Mouse (Mus musculus) heart, postnatal 4 days (tissue): ENCODE results near the gene Camk1g. TPM values are rescaled to one million over a fixed set of nuclear protein-coding genes. Genes with fewer than 3 reads are reported as not detected.
A peak's percentile ranks its signal among the peaks of the same experiment; 100 is the strongest.

Source experiments
- DNase-seq: peaks from one replicate; pipeline ENCODE4 v3.0.0; 2021
- total RNA-seq, 2 experiments: library from RNA; stranded (reverse); gene quantifications; 2 replicates each; pipeline ENCODE4 v1.2.3; 2021

Camk1g gene
- total RNA-seq, result 1 to 10 TPM; 3.9 to 4.1 TPM

- peak; percentile 43 for DNase-seq
Measured at GRCm38 (mm10) chr1:193370096-193370495, at the start of gene Camk1g. Gene Camk1g, minus strand, starts transcription at chr1:193370298.

GRCm38 (mm10) chr1:193419168-193419567, 49.1 kb upstream of the Camk1g start:
- DNase-seq, result no peak

DNA sequence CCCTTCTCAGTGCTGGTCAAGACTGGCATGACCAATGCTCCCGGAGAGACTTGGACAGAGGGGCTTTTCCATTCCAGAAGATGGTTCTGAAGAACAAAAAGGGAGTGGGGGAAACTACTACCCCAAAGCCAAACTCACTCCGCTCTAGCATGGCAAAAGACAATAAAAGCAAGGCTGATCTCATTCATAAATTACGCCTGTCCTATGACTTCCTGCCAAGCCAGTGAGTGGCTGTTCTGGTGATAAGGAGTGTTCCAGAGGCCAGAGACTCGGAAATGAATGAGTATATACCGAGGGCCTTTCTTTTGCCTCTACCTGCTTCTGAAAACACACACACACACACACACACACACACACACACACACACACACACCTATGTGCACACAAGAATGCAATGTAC, 48.6 kb upstream of the Camk1g start:
- DNase-seq, result peak; percentile 29

GRCm38 (mm10) chr1:193414067-193414466, 44.0 kb upstream of the Camk1g start:
- DNase-seq, result no peak

DNA sequence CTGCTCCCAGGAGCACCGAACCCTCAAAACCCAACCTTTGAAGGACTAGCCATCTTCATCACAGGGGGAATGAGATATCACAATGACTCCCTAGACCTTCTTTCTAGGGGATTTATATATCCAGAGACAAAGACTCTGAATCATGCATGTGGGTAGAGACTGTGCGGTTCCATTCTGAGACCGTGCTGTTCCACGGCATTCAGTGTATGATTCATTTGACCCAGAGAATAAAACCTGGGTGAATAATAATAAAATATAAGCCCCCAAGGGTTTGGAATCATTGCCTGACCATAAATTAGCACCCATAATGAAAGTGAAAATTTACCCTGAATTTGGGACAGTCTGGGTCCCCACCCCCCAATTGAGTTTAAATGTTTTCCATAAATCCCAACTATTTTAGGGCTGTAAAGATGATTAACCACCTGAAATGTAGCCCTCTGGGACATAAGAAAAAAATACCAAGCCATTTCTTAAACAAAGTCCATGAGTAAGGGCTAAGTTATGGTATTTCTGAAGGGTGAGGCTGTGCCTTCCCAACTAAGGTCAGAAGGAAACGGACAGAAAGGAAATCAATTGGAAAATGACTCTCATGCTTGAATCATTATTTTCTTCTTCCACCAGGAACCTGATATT, 43.4 kb upstream of the Camk1g start:
- DNase-seq, result no peak

- DNase-seq, result no peak
Measured at GRCm38 (mm10) chr1:193407487-193407886, 37.4 kb upstream of the Camk1g start.

GRCm38 (mm10) chr1:193406059-193406642, 36.1 kb upstream of the Camk1g start:
- no peak for DNase-seq

DNA sequence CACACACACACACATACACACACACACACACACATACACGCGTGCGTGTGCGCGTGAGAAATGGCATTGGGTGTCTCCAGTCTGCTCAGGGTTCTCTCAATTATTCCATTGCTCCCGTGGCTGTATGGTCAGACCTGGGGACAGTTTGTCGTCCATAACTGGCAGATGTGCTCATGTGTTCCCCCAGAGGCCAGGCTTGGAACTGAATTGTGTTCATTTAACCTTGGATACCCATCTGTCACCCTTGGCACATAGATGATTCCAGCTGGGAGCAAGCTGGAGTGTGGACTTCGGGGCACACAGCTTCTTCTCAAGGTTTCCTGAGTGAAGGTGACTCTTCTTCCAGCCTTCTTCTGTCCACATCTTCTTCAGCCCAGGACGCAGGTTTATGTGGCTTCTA, 31.6 kb upstream of the Camk1g start:
- no peak for DNase-seq

DNA sequence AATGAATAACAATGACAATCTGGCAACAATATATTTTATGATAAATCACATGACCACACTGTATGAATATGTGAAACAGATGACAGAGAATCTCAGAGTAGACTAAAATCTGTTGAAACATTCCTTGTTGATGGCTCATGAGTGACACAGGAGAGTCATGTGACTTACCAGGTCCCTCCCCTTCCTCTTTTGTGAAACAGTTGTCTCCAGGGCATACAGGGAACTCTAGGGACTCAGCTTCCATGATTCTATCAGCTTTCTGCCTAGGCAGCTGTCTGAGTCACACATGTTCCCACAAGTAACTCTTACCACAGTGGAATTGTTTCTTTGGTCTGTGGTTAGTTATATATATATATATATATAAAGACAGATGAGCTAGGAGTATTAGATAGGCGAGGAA, 30.2 kb upstream of the Camk1g start:
- DNase-seq, result no peak

GRCm38 (mm10) chr1:193398728-193399437, 28.8 kb upstream of the Camk1g start:
- DNase-seq, result no peak

DNA sequence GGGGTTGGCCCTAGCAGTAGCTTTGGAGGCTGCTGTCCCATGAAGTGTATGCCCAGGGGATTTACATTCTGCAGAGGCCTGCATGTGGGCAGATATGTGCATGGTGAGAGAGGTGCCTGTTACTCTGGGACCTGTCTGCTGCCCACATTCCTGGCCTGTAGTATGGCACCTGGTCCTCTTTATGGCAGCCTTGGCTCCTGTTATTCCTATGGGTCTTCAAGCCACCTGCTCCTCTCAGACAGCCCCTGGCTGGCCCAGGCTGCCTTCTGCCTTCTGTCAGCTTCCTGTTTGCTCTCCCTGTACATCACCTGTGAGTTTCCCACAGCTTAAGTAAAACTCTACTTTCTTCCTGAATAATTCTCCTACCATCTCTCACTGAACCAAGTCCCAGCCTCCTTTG, 27.0 kb upstream of the Camk1g start:
- DNase-seq, result no peak

GRCm38 (mm10) chr1:193392266-193392665, 22.2 kb upstream of the Camk1g start:
- no peak for DNase-seq

- DNase-seq, result no peak
Measured at GRCm38 (mm10) chr1:193390004-193390403, 19.9 kb upstream of the Camk1g start.

DNA sequence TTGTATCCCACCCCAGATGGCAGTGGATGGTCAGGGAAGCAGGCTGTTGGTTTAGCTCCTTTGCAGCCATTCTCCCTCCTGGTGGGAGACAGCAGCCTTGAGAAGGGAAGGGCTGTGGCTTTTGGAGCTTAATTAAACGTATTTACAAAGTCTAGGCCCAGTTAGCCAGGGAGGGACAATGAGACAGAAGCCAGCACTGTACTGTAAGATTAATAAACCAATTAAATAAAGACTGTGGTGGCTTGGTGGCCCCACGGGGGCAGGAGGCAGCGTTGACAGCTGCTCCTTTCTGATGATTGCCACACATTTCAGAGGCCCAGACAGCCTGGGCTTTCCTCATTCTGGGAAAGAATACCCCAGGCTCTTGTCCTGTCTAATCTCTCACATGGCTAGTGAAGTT, 19.4 kb upstream of the Camk1g start:
- DNase-seq, result no peak

DNA sequence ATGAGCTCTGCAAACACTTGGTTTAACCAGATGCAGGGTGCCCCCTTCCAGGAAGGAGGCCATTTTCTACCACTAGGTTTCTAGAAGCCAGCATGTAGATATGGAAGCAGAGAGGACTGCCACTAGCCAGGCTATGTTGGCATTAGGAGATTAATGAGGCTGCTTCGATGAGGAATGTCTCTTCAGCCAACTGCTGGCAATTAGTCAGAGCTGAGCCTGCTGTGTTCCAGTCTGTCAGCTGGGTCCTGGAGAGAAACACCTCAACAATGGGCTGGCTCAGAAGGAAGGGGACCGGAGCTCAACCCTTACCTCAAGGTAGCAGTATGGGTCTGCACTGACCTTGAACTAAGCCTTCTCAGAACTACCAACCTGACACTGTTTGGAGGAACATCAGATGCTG, 17.1 kb upstream of the Camk1g start:
- no peak for DNase-seq

GRCm38 (mm10) chr1:193386136-193386535, 16.0 kb upstream of the Camk1g start:
- peak; percentile 94 for DNase-seq

- peak; percentile 61 for DNase-seq
Measured at GRCm38 (mm10) chr1:193382841-193383462, 12.9 kb upstream of the Camk1g start.

- peak; percentile 53 for DNase-seq
Measured at GRCm38 (mm10) chr1:193382435-193382834, 12.3 kb upstream of the Camk1g start.

DNA sequence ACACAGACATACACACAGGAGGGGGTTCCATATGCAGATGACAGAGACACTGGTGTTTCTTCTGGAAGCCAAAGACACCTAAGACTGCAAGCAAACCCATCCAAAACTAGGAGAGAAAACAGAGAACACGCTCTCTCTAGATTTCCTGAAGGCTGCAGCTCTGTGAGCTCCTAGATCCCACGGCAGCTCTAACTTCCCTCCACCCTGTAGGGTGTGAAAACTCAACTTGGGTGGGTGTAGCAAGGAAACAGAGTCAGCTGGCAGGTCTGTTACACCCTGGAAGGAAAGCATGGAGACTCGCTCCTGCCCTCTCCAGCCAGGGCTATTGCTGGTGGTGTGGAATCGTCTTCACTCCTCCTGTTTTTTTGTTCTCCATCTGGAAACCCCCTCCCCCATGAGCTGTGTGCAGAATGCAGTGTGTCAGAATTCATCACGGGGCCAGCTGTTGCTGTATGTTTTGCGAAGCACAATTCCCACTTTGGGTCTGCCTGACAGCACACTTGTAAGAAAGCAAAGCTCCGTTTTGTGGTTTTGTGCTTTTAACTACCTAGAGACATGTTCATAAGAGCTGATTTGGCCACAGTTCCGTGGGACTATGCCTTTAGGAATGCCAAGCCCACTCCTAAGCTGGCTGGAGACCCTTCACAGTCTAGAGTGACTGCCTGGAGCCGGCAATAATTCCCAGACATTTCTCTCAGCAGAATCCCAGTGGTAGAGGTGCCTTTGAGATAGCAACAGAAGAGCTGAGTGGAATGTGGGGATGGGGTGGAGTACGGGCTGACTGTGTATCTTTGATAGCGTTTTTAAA, 11.7 kb upstream of the Camk1g start:
- no peak for DNase-seq

DNA sequence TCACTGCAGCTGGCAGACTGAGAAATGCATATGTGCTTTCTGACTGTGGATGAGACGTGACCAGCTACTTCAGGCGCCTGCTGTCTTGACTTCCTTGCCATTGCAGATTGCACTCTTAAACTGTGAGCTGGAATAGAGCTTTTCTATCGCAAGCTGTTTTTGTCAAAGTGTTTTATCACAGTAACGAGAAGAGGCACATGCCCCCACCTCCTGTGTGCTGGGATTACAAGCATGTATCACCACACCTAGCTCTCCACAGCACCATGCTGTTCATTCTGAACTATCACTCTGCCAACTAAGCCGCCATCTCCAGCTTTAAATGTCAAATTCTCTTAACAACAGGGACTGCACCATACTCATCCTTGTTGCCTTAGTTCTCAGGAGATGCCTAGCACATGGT, 10.8 kb upstream of the Camk1g start:
- DNase-seq, result no peak

GRCm38 (mm10) chr1:193379634-193380033, 9.5 kb upstream of the Camk1g start:
- no peak for DNase-seq

DNA sequence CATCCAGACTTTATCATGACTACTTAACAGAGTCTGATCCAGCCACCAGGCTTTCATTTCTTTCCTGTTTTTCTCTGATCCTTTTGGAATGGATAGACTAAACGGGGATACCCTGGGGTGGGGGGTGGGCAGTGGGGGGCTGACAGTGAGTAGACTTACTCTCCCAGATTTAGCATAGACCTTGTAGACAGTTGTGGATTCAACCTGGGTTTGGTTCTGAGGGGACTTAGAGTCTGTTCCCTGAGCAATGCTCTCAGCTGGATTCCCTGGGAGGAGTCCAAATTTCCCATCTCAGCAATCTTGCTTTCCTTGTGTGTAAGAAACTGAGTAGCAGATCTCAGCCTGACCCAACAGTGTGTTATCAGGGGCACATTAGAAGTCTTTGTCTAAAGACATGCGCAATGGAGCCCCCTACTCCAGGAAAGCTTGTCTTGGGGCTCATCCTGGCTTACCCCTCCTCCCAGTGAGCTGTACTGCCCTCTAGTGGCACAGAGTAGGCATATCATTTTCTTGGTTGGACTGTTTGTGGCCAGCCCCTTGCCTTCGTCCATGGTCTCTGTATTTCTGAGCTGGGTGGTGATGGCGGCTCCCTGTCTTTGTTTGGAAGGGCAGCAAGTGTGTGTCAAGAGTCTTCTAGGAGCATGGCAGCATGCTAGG, 6.5 kb upstream of the Camk1g start:
- DNase-seq, result peak; percentile 66
